Mouse (Mus musculus) neural tube, embryonic 10.5 days (tissue): ENCODE results near the gene 4632433K11Rik.

Experiments used
- DNase-seq: peaks from one replicate; pipeline ENCODE4 v3.0.0-alpha.2; 2017; ENCODE audit warnings: low spot score; ENCODE audit errors: extremely low spot score

4632433K11Rik gene

GRCm38 (mm10) chr7:5020000-5020681, 13.8 kb upstream of the 4632433K11Rik start, which contains the start of the genes Zfp865 and Ccdc106:
TSS of gene Zfp865 (plus strand) at chr7:5020376.
TSS of gene Ccdc106 (plus strand) at chr7:5020553.
- DNase-seq = peak; percentile 99

GRCm38 (mm10) chr7:5020685-5021084, 13.2 kb upstream of the 4632433K11Rik start:
- no peak for DNase-seq

GRCm38 (mm10) chr7:5021197-5021596, 12.7 kb upstream of the 4632433K11Rik start:
- DNase-seq = no peak

GRCm38 (mm10) chr7:5029543-5029942, 4.4 kb upstream of the 4632433K11Rik start:
- DNase-seq = no peak

- no peak for DNase-seq
Observed at GRCm38 (mm10) chr7:5029946-5030345, 4.0 kb upstream of the 4632433K11Rik start.

GRCm38 (mm10) chr7:5030554-5031275, 3.2 kb upstream of the 4632433K11Rik start:
- DNase-seq = no peak

- DNase-seq = no peak
Observed at GRCm38 (mm10) chr7:5031496-5031895, 2.4 kb upstream of the 4632433K11Rik start.

- DNase-seq = no peak
Observed at GRCm38 (mm10) chr7:5035628-5036027, 1.7 kb downstream of the 4632433K11Rik start.

- no peak for DNase-seq
Observed at GRCm38 (mm10) chr7:5036136-5036535, 2.2 kb downstream of the 4632433K11Rik start.

- no peak for DNase-seq
Observed at GRCm38 (mm10) chr7:5037026-5037425, 3.1 kb downstream of the 4632433K11Rik start.

GRCm38 (mm10) chr7:5037467-5037866, 3.5 kb downstream of the 4632433K11Rik start:
- no peak for DNase-seq

GRCm38 (mm10) chr7:5038109-5038732, 4.3 kb downstream of the 4632433K11Rik start, which contains the start of gene Zfp784:
TSS of gene Zfp784 (minus strand) at chr7:5038446.
- DNase-seq = peak; percentile 94

GRCm38 (mm10) chr7:5038940-5039339, 5.0 kb downstream of the 4632433K11Rik start:
- no peak for DNase-seq

GRCm38 (mm10) chr7:5044981-5045380, 11.1 kb downstream of the 4632433K11Rik start:
- no peak for DNase-seq

- no peak for DNase-seq
Observed at GRCm38 (mm10) chr7:5046112-5046511, 12.2 kb downstream of the 4632433K11Rik start.

GRCm38 (mm10) chr7:5047313-5047712, 13.4 kb downstream of the 4632433K11Rik start:
- DNase-seq = no peak

- DNase-seq = peak; percentile 88
Observed at GRCm38 (mm10) chr7:5051193-5052192, 17.6 kb downstream of the 4632433K11Rik start, which contains the start of gene Zfp580. TSS of gene Zfp580 (plus strand) at chr7:5051538.

GRCm38 (mm10) chr7:5052438-5052837, 18.5 kb downstream of the 4632433K11Rik start:
- DNase-seq = no peak

GRCm38 (mm10) chr7:5052931-5053343, 19.0 kb downstream of the 4632433K11Rik start:
- DNase-seq = no peak

GRCm38 (mm10) chr7:5053456-5054179, 19.7 kb downstream of the 4632433K11Rik start:
- DNase-seq = peak; percentile 53
